Mouse (Mus musculus): ENCODE results near the gene Abhd6. TPM values are rescaled to one million over a fixed set of nuclear protein-coding genes. Genes with fewer than 3 reads are reported as not detected.

Abhd6 gene
- polyA plus RNA-seq, 1 experiment from 2014 or later, result 24.2 TPM

DNA sequence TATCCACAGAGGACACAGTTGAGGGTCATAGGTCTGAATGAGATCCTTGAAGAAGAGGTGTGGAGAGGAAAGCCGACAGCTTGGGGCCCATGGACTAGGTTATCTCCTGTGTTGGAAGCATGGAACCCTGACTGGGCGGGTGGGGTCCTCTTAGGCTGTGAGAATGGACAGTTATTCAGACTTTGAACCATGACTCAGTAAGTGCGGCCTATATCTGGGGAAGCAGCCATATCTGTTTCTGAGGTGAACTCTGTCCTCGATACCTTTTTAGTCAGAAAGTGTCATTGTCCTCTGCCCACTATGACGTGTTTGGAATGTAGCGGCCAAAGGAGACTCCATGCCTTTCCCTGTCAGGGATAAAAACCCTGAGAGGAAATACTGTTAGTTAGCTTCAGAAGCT lies 44.1 kb downstream of the Abhd6 start:
- H3K9ac ChIP-seq, result no peak overlapping the region
- no peak overlapping the region for H3K4me3 ChIP-seq
- H3K36me3 ChIP-seq, result peaks cover 61% of the 10 kb centered on the region
- no peaks in the 10 kb centered on the region for H3K27me3 ChIP-seq
- no peak overlapping the region for H3K4me2 ChIP-seq
- no peaks in the 10 kb centered on the region for H3K4me1 ChIP-seq
- no peak for ATAC-seq (ENCODE audit: insufficient number of reproducible peaks, insufficient read depth, low FRiP score, low TSS enrichment, low read depth)
- H3K9me3 ChIP-seq, result no peaks in the 10 kb centered on the region
- H3K27ac ChIP-seq, result no peak overlapping the region
- 93% methylated on average over 6 of the region's 6 CpGs for WGBS

DNA sequence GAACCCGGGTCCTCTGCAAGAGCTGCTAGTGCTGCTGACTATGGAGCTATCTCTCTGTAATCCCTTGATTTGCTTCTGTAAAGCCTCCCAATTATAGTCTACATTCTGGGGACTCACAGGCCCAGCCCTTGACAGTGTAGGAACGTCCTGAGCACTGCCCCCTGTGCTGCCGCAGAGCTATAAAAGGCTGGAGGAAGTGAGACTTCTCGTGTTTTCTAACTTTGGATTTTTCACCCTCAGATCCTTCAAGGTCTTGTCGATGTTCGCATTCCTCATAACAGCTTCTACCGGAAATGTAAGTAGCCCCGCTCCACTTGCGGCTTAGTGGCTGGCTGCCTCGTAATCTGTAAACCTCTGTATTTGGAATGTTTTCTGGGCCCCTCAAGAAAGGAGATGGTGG lies 46.6 kb downstream of the Abhd6 start:
- H3K4me2 ChIP-seq, result no peak overlapping the region
- no peaks in the 10 kb centered on the region for H3K27me3 ChIP-seq
- peaks cover 54% of the 10 kb centered on the region for H3K36me3 ChIP-seq
- H3K4me1 ChIP-seq, result peaks cover 4% of the 10 kb centered on the region
- 88% methylated on average over 10 of the region's 10 CpGs for WGBS
- no peak for ATAC-seq (ENCODE audit: insufficient number of reproducible peaks, insufficient read depth, low FRiP score, low TSS enrichment, low read depth)
- H3K9ac ChIP-seq, result no peak overlapping the region
- H3K27ac ChIP-seq, result no peak overlapping the region
- H3K4me3 ChIP-seq, result no peak overlapping the region
- H3K9me3 ChIP-seq, result no peaks in the 10 kb centered on the region

DNA sequence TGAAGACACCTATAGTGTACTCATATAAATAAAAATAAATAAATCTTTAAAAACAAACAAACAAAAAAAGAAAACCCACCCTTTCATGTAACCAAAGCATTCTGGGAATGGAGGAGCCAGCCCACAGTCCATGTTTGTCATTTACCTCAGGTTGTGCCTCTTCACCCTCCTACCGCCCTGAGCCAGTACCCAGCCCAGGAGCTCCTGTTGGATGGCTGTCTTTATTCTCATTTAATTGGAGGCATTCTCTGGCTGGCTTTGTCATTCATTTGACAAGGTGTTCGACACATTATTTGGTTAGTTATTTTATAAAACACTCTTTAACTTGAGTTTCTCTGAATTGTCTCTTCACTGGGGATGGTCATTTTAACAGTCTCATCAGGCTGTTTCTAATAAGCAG lies 49.2 kb downstream of the Abhd6 start:
- H3K36me3 ChIP-seq, result peaks cover 47% of the 10 kb centered on the region
- 91% methylated on average over 2 of the region's 2 CpGs for WGBS
- ATAC-seq (ENCODE audit: insufficient number of reproducible peaks, insufficient read depth, low FRiP score, low TSS enrichment, low read depth), result no peak
- H3K4me3 ChIP-seq, result no peak overlapping the region
- H3K27ac ChIP-seq, result no peak overlapping the region
- no peak overlapping the region for H3K9ac ChIP-seq
- no peaks in the 10 kb centered on the region for H3K27me3 ChIP-seq
- H3K4me1 ChIP-seq, result peaks cover 5% of the 10 kb centered on the region
- no peak overlapping the region for H3K4me2 ChIP-seq
- no peaks in the 10 kb centered on the region for H3K9me3 ChIP-seq

DNA sequence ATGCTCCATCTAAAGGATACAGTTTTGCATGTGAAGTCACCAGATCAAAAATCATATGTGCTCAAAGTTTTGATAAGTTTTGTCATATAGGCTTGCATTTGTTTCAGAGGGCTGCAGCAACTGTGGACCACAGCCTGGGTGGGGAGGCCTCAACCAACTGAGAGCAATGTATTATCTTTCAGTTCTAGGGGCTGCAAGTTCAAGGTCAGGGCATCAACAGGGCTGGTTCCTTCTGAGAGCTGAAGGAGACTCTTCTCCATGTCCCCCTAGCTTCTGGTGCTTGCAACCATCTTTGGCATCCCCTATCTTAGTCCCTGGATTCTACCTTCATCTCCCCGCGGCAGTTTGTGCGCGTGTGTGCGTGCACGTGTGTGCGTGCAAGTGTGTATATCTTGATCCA lies 50.0 kb downstream of the Abhd6 start:
- Histone ChIP-seq H3K27ac (no peak overlapping the region), H3K9me3 (no peaks in the 10 kb centered on the region), H3K9ac (no peak overlapping the region), H3K4me2 (no peak overlapping the region), H3K36me3 (peaks cover 39% of the 10 kb centered on the region), H3K4me1 (peaks cover 5% of the 10 kb centered on the region), H3K27me3 (no peaks in the 10 kb centered on the region), H3K4me3 (no peak overlapping the region)
- 96% methylated on average over 7 of the region's 7 CpGs for WGBS
- no peak for ATAC-seq (ENCODE audit: insufficient number of reproducible peaks, insufficient read depth, low FRiP score, low TSS enrichment, low read depth)

DNA sequence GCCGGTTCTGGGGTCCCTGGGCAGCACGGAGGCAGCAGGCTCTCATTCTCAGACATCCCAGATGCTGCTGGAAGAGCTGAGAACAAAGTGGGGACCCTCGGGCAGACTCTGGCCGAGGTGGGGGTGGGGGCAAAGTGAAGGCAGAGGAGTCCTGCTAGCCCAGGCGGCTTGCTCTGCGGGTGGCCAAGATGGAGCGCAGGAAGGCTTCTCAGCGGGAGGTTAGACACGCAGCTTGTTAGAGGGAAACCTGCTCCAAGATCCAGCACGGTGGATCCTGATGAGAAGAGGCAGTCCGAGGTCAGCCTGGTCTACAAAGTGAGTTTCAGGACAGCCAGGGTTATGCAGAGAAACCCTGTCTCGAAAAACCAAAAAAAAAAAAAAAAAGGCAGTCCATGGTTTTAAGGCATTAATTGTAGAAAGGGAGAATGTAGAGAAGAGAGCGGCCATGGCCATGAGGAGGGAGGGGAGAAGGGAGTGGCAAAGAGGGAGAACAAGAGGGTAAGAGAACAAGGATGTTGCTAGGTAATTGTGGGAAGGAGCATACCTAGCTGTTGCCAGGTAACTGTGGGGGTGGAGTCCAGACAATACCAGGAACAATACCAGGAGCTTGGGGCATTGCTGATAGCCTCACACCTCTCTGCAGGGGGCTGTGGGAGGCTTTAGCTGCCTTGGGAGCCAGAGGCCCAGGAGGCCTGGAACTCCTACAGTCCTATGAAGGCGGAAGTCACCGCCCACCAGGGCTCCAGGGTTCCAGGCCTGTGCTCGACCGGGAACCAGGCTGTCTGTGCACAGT lies 51.8 kb downstream of the Abhd6 start:
- no peak overlapping the region for H3K27ac ChIP-seq
- H3K9me3 ChIP-seq, result no peaks in the 10 kb centered on the region
- peaks cover 23% of the 10 kb centered on the region for H3K36me3 ChIP-seq
- no peak overlapping the region for H3K9ac ChIP-seq
- H3K27me3 ChIP-seq, result no peaks in the 10 kb centered on the region
- H3K4me2 ChIP-seq, result no peak overlapping the region; the same call in 1 of the 2 replicates
- WGBS, result 29% methylated on average over 17 of the region's 17 CpGs
- peaks cover 5% of the 10 kb centered on the region for H3K4me1 ChIP-seq
- no peak overlapping the region for H3K4me3 ChIP-seq
- ATAC-seq (ENCODE audit: insufficient number of reproducible peaks, insufficient read depth, low FRiP score, low TSS enrichment, low read depth), result peak; percentile 71

DNA sequence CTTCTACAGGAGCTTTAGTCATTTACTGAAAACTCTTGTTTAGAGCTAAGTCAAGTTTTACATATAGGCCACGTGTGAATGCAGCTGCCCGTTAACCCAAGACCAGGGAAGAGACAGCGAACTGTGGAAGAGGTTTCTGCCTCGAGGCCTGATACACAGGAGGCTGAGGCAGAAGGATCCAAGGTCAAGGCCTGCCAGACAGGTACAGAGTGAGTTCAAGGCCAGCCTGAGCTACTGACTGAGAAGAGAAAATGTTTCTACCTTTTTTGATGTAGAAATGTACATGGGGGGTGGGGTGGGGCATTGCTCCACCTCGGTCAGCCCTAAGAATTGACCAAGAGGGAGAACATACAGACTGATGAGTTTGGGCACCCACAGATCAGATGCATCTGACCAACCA lies 53.4 kb downstream of the Abhd6 start:
- no peak for ATAC-seq (ENCODE audit: insufficient number of reproducible peaks, insufficient read depth, low FRiP score, low TSS enrichment, low read depth)
- Histone ChIP-seq H3K4me2 (no peak overlapping the region), H3K9me3 (no peaks in the 10 kb centered on the region), H3K4me1 (peaks cover 5% of the 10 kb centered on the region), H3K9ac (no peak overlapping the region), H3K4me3 (no peak overlapping the region), H3K36me3 (peaks cover 18% of the 10 kb centered on the region), H3K27me3 (no peaks in the 10 kb centered on the region), H3K27ac (no peak overlapping the region)
- WGBS, result 89% methylated on average over 5 of the region's 5 CpGs

DNA sequence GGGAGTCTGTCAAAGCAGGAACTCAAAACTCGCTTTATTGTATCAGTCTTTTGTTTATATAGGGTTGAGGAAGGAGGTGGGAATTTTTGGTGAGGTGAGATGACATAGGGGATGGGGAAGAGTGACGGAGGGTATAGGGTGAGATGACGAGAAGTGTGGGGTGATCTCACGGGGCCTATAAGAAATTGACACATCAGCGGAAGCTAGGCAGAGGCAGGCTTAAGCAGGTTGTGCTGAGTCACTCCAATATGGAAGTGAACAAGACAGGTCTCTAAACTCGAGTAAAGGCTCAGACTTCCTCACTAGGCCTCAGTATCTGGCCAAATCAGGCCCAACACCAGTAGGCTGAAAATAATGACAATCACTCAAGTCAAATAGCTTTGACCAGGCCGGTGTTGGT lies 57.2 kb downstream of the Abhd6 start:
- no peak for ATAC-seq (ENCODE audit: insufficient number of reproducible peaks, insufficient read depth, low FRiP score, low TSS enrichment, low read depth)

DNA sequence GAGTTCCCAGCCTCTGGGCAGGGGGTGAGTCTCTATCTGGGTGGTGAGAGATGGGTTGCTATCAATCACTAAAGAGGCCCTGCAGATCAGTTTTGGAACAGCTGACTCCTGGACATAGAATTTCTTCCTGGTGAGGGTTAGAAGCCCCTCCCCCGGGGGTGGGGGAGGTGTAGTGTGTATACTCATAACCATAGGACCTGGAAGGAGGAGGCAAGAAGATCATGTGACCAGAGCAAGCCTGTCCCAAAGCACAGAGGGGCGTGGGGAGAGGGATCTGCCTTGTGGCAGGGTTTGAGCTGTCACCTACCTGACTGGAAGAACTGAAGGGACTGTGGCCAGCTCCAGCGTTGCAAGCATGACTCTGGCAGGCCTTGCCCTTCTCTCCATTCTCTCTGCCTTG lies 59.4 kb downstream of the Abhd6 start:
- H3K4me2 ChIP-seq, result no peak overlapping the region
- no peaks in the 10 kb centered on the region for H3K36me3 ChIP-seq
- no peak overlapping the region for H3K9ac ChIP-seq
- H3K4me1 ChIP-seq, result peaks cover 8% of the 10 kb centered on the region; the same call in 1 of the 2 replicates
- no peaks in the 10 kb centered on the region for H3K9me3 ChIP-seq
- no peaks in the 10 kb centered on the region for H3K27me3 ChIP-seq
- H3K4me3 ChIP-seq, result no peak overlapping the region
- no peak for ATAC-seq (ENCODE audit: insufficient number of reproducible peaks, insufficient read depth, low FRiP score, low TSS enrichment, low read depth)
- H3K27ac ChIP-seq, result 0 out of 2 replicates have a peak overlapping the region, but pooled peaks have one; percentile 39
- WGBS, result 39% methylated on average over 3 of the region's 3 CpGs

More for the DNA sequence above, 57.2 kb downstream of the Abhd6 start:
- H3K4me1 ChIP-seq, result peaks cover 8% of the 10 kb centered on the region; the same call in 1 of the 2 replicates
- H3K4me3 ChIP-seq, result no peak overlapping the region
- H3K27me3 ChIP-seq, result no peaks in the 10 kb centered on the region
- 93% methylated on average over 7 of the region's 7 CpGs for WGBS
- peaks cover 11% of the 10 kb centered on the region; the same call in 1 of the 2 replicates for H3K36me3 ChIP-seq
- no peak overlapping the region for H3K9ac ChIP-seq
- H3K9me3 ChIP-seq, result no peaks in the 10 kb centered on the region
- no peak overlapping the region for H3K27ac ChIP-seq
- H3K4me2 ChIP-seq, result no peak overlapping the region

DNA sequence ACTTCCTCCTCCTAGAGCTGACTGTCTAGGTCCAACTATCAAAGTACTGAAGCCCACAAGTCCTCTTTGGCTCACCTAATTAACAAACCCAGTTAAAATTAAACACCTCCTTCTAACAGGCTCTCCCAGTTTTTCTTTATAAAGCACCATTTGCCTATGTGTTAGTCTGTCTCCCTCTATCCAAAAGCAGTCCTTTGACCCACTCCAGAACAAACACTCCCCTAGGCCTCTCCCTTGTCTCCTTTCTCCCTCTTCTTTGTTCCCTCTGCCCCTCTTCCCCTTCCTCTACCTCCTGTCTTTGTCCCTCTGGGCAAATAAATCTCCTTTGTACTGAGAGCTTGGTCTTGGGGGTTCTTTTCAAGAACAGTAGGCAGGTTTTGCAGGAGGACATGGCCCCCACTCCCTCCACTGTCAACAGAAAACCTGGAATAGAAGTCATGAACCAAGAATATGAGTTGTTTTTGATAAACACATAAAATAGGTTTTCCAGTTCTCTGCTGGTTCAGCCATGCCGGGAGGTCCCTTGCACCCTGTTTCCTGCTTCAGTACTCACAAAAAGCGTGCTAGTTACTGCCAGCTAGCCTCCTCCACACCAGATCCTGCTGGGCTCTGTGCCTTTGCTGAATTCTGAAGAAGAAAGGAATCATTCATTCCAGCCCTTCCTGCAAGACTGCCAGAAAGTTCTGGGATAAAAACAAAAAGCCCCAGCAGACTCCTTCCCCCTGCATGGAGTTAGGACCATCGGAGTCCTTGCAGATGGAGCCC lies 60.0 kb downstream of the Abhd6 start:
- Histone ChIP-seq H3K9ac (no peak overlapping the region), H3K4me2 (no peak overlapping the region), H3K4me3 (no peak overlapping the region), H3K27me3 (no peaks in the 10 kb centered on the region), H3K4me1 (peaks cover 8% of the 10 kb centered on the region; the same call in 1 of the 2 replicates), H3K36me3 (no peaks in the 10 kb centered on the region), H3K9me3 (no peaks in the 10 kb centered on the region), H3K27ac (peak overlapping the region; percentile 39; the same call in 1 of the 2 replicates)
- WGBS, result 30% methylated on average over 3 of the region's 3 CpGs
- ATAC-seq (ENCODE audit: insufficient number of reproducible peaks, insufficient read depth, low FRiP score, low TSS enrichment, low read depth), result no peak

DNA sequence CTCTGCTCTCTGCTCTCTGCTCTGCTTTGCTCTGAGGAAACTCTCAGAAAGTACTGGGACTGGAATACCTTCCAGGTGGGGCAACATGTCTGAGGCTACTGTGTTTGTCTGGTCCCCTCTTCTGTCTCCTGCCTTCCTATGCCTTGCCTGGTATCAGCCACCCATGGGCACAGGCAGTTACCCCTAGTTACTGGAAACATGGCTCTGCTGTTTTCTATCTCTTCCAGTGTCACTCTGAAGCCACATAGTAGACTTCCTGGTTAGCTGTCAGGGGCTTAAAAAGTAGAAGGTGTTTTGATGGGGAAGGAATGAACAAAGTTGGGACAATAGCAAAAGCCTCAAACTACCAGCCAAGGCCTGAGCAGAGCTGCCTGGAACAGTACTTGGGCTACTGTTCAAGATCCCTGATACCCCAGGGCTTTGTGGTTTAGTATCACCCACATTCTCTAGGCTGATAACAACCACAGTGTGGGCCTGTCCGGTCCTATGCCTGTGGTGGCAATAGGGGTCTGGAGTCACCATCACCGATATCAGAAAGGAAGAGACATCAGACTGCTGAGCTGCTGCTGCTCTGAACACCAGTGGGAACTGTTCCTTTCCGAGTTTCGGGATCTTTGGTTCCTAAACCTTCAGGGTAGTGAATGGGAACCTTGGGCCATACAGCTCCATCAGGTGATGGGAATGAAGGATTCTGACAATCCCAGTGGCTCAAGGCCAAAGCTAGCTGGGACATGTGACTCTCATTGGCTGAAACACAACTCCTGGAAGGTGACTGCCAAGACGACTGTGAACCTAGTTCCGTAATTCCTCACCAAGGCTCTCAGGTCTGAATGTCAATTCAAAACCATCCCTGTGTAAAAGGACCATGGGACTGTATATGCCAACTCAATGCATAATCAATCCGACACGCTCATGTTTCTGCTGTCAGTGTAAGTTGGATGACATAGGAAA lies 61.4 kb downstream of the Abhd6 start:
- Histone ChIP-seq H3K9ac (no peak overlapping the region), H3K4me2 (no peak overlapping the region), H3K4me3 (no peak overlapping the region), H3K36me3 (no peaks in the 10 kb centered on the region), H3K27ac (no peak overlapping the region), H3K27me3 (no peaks in the 10 kb centered on the region), H3K9me3 (no peaks in the 10 kb centered on the region), H3K4me1 (peaks cover 8% of the 10 kb centered on the region; the same call in 1 of the 2 replicates)
- no peak for ATAC-seq (ENCODE audit: insufficient number of reproducible peaks, insufficient read depth, low FRiP score, low TSS enrichment, low read depth)
- 82% methylated on average over 8 of the region's 8 CpGs for WGBS

DNA sequence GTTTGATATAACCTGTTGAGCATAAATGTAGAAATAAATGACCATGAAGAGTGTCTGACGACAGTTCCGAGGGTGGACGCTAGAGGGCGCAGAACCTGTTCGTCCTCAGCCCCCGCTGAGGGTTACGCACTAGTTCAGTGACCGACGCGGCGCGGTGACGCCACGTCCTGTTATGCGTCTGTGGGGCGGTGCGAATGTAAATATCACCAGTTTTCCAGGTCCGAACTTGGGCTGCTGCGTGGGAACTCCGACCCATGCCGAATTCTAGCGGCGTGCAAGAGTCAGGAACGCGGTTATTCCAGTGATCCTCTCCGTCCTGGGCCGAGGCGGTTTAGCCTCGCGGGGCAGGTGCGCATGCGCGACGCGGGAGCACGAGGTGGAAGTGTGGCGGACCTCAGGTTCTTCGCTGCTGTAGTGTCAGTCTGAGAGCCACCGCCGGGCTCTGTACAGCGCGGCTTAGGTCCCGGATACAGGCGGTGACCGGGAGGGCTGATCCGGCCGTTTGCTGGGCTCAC lies 77.5 kb downstream of the Abhd6 start, which contains the start of gene Rpp14:
TSS of gene Rpp14 (plus strand) at position 203 of the 515 bp plus-strand sequence.
- peaks cover 22% of the 10 kb centered on the region for H3K4me1 ChIP-seq
- ATAC-seq (ENCODE audit: insufficient number of reproducible peaks, insufficient read depth, low FRiP score, low TSS enrichment, low read depth), result peak; percentile 94
- WGBS, result under 1% methylated on average over 47 of the region's 47 CpGs
- H3K27me3 ChIP-seq, result no peaks in the 10 kb centered on the region
- H3K9me3 ChIP-seq, result no peaks in the 10 kb centered on the region
- peak within 1 kb of the TSS; percentile 92 for H3K4me2 ChIP-seq
- H3K9ac ChIP-seq, result peak within 1 kb of the TSS; percentile 91
- H3K27ac ChIP-seq, result peak within 1 kb of the TSS; percentile 96
- H3K36me3 ChIP-seq, result peaks cover 14% of the 10 kb centered on the region
- peak within 1 kb of the TSS; percentile 73 for H3K4me3 ChIP-seq
